Mouse (Mus musculus) neural tube, embryonic 13.5 days (tissue): ENCODE data around the gene Mettl4. TPM values are rescaled to one million over a fixed set of nuclear protein-coding genes. Genes with fewer than 3 reads are reported as not detected.

Experiments
- ATAC-seq: fragments of 200-750 bp; cut with Nextera tagmentation; 2 replicates; pipeline ENCODE4 v1.8.0; 2017; ENCODE audit warnings: low read depth, mild to moderate bottlenecking, moderate TSS enrichment, moderate library complexity
- H3K27ac ChIP-seq: fragments of 300-500 bp; sonication (generic); replicated peaks from 2 replicates; pipeline ENCODE4 v1.5.1; 2015; ENCODE audit warnings: moderate library complexity, mild to moderate bottlenecking, inconsistent platforms
- H3K27me3 ChIP-seq: fragments of 300-500 bp; sonication (generic); 2 replicates; pipeline ENCODE4 v1.6.1; 2015; ENCODE audit warnings: mild to moderate bottlenecking, inconsistent platforms
- H3K36me3 ChIP-seq: fragments of 300-500 bp; sonication (generic); 2 replicates; pipeline ENCODE4 v1.6.1; 2015; ENCODE audit warnings: mild to moderate bottlenecking, inconsistent platforms
- H3K4me1 ChIP-seq: fragments of 300-500 bp; sonication (generic); replicated peaks from 2 replicates; pipeline ENCODE4 v1.6.1; 2015; ENCODE audit warnings: inconsistent platforms
- H3K4me2 ChIP-seq: fragments of 300-500 bp; sonication (generic); 2 replicates; pipeline ENCODE4 v1.6.1; 2015; ENCODE audit warnings: inconsistent platforms, mild to moderate bottlenecking, moderate library complexity
- H3K4me3 ChIP-seq: fragments of 300-500 bp; sonication (generic); 2 replicates; pipeline ENCODE4 v1.5.1; 2015; ENCODE audit warnings: mild to moderate bottlenecking, inconsistent platforms
- H3K9ac ChIP-seq: fragments of 300-500 bp; sonication (generic); 2 replicates; pipeline ENCODE4 v1.6.1; 2015; ENCODE audit warnings: moderate library complexity, mild to moderate bottlenecking, inconsistent platforms
- H3K9me3 ChIP-seq: fragments of 300-500 bp; sonication (generic); 2 replicates; pipeline ENCODE4 v1.6.1; 2016; ENCODE audit warnings: inconsistent platforms
- WGBS: fragments of 180-500 bp; shearing (Covaris S2); methylation state at CpG from one replicate; pipeline ENCODE4 v1.1.7; 2015; 5-methylcytosine and 5-hydroxymethylcytosine counted together
- polyA plus RNA-seq: library from polyadenylated mRNA; unstranded; fragments of >200 nt; fragmentation: Nextera tagmentation; extraction: Ambion mirVana; gene quantifications from 2 replicates; pipeline ENCODE4 v1.2.1, GENCODE M21; 2015

Mettl4 gene
- polyA plus RNA-seq, 1 experiment from 2014 or later: 23.2 TPM

GRCm38 (mm10) chr17:94673515-94674317, 76.1 kb downstream of the Mettl4 start:
- Histone ChIP-seq H3K4me3 (no peak overlapping the region), H3K4me2 (no peak overlapping the region), H3K27me3 (no peaks in the 10 kb centered on the region), H3K36me3 (no peaks in the 10 kb centered on the region), H3K4me1 (no peaks in the 10 kb centered on the region), H3K9ac (no peak overlapping the region), H3K27ac (no peak overlapping the region), H3K9me3 (no peaks in the 10 kb centered on the region)
- WGBS: 85% methylated on average over 6 of the region's 6 CpGs
- ATAC-seq: peak; percentile 69; the same call in 1 of the 2 replicates
